Mouse (Mus musculus) erythroblast, embryonic 14.5 days (primary cell): ENCODE data around the gene Vwf.

Experiments used
- GATA1 ChIP-seq: IDR thresholded peaks from 2 replicates; pipeline ENCODE4 v1.6.1; 2012; ENCODE audit warnings: low read length, inconsistent platforms, mixed read lengths
- TAL1 ChIP-seq: IDR thresholded peaks from 3 replicates; pipeline ENCODE4 v1.6.1; 2012; ENCODE audit warnings: low read length, inconsistent platforms, mixed read lengths

DNA sequence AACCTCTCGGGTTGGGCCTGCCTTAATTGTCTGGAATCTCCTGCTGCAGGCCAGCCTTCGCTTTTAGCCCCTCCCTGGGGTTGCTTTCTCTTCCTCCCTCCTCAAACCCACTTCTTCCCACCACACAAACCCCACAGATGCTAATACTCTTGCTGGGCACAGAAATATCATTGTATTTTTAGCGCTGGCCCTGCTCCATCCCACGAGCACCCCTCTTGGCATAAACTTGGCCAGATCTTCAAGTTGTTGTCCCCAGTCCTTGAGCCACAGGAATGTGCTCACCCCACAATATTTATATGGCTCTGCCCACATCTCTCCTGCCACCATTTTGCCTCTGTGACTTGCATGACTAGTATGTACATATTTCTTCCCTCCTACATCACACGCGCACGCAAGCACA is 35.4 kb upstream of the Vwf start:
- no peak for TF ChIP-seq GATA1
- TF ChIP-seq TAL1 = no peak
